Mouse (Mus musculus) heart, adult 2 months (tissue): Measurements from ENCODE around the gene Bcl9l. TPM values are rescaled to one million over a fixed set of nuclear protein-coding genes. Genes with fewer than 3 reads are reported as not detected.

ENCODE experiments used
- DNase-seq, 2 experiments: peaks; one replicate each; pipeline ENCODE4 v3.0.0; 2021
- H3K27ac ChIP-seq: fragments of 200-600 bp; 2 replicates; pipeline ENCODE4 v1.8.1; 2022
- H3K27me3 ChIP-seq: fragments of 200-500 bp; 2 replicates; pipeline ENCODE4 v1.6.1; 2012; ENCODE audit warnings: mild to moderate bottlenecking, low read length, inconsistent platforms, mixed read lengths; ENCODE audit not compliant: control insufficient read depth, insufficient read depth
- H3K36me3 ChIP-seq: fragments of 200-500 bp; 2 replicates; pipeline ENCODE4 v1.6.1; 2012; ENCODE audit warnings: low read length, inconsistent platforms; ENCODE audit not compliant: control insufficient read depth, insufficient read depth
- H3K4me1 ChIP-seq: fragments of 200-500 bp; 2 replicates; pipeline ENCODE4 v1.6.1; 2011; ENCODE audit warnings: low read length; ENCODE audit not compliant: control insufficient read depth, insufficient read depth
- H3K4me3 ChIP-seq: fragments of 200-600 bp; 2 replicates; pipeline ENCODE4 v1.8.1; 2022
- H3K79me2 ChIP-seq: fragments of 200-500 bp; replicated peaks from 2 replicates; pipeline ENCODE4 v1.6.1; 2012; ENCODE audit warnings: mild to moderate bottlenecking, inconsistent platforms, low read length, moderate library complexity, mixed read lengths; ENCODE audit not compliant: control insufficient read depth, insufficient read depth
- H3K9ac ChIP-seq: fragments of 200-500 bp; 2 replicates; pipeline ENCODE4 v1.6.1; 2012; ENCODE audit warnings: low read depth, mild to moderate bottlenecking, control low read depth, inconsistent platforms, low read length, mixed read lengths
- CTCF ChIP-seq: fragments of 200-600 bp; IDR thresholded peaks from 2 replicates; pipeline ENCODE4 v1.8.1; 2022; ENCODE audit warnings: antibody characterized with exemption, mild to moderate bottlenecking, moderate library complexity
- EP300 ChIP-seq: fragments of 200-500 bp; IDR thresholded peaks from 2 replicates; pipeline ENCODE4 v1.6.1; 2011; ENCODE audit warnings: low read depth, low read length, control low read depth; ENCODE audit not compliant: insufficient read depth
- POLR2A ChIP-seq: fragments of 200-500 bp; IDR thresholded peaks from 2 replicates; pipeline ENCODE4 v1.6.1; 2011; ENCODE audit warnings: mild to moderate bottlenecking, low read depth, low read length, control low read depth; ENCODE audit not compliant: insufficient read depth
- WGBS: fragments of 180-500 bp; shearing (Covaris S2); methylation state at CpG from one replicate; pipeline ENCODE4 v1.1.7; 2018; 5-methylcytosine and 5-hydroxymethylcytosine counted together
- intact Hi-C: fragments of 180-260 bp; cut with DNase I; formaldehyde crosslinking; loops from one replicate; pipeline ENCODE4 v1.15.1; 2025
- polyA plus RNA-seq: library from polyadenylated mRNA; depleted of rRNA; stranded (reverse); fragments of >200 nt; gene quantifications from 2 replicates; pipeline ENCODE4 v1.2.3, GENCODE M21; 2012
- total RNA-seq, 2 experiments: library from RNA; stranded (reverse); gene quantifications; 2 replicates each; pipeline ENCODE4 v1.2.3; 2021

Gene Bcl9l
- total and polyA plus RNA-seq, 3 experiments = 21.5 to 58.7 (median 44.5) TPM

GRCm38 (mm10) chr9:44454891-44455220 lies 27.8 kb upstream of the Bcl9l start, which contains the start of gene Upk2:
Gene Upk2 (minus strand): TSS chr9:44454976.
- intact Hi-C loops = loop anchor here (1.0 to 2.0 kb wide), 4 partner anchors 24 to 230 kb away; no protein-coding TSS in a partner anchor
- 49% methylated on average over 4 of the region's 4 CpGs for WGBS
- no peaks in the 10 kb centered on the region for H3K27me3 ChIP-seq
- no peaks in the 10 kb centered on the region for H3K79me2 ChIP-seq
- no peak within 1 kb of the TSS for H3K9ac ChIP-seq
- DNase-seq = no peak
- H3K4me1 ChIP-seq = no peaks in the 10 kb centered on the region
- TF ChIP-seq CTCF (peak; percentile 36), POLR2A (no peak)
- no peaks in the 10 kb centered on the region for H3K36me3 ChIP-seq
- no peak within 1 kb of the TSS for H3K4me3 ChIP-seq
- H3K27ac ChIP-seq = no peak within 1 kb of the TSS

GRCm38 (mm10) chr9:44457035-44457742 lies 25.4 kb upstream of the Bcl9l start:
- Histone ChIP-seq H3K4me1 (no peaks in the 10 kb centered on the region), H3K9ac (no peak overlapping the region), H3K27me3 (no peaks in the 10 kb centered on the region), H3K4me3 (no peak overlapping the region), H3K36me3 (no peaks in the 10 kb centered on the region), H3K79me2 (no peaks in the 10 kb centered on the region), H3K27ac (no peak overlapping the region)
- DNase-seq = no peak
- TF ChIP-seq POLR2A = no peak
- TF ChIP-seq CTCF = no peak
- TF ChIP-seq EP300 = no peak
- WGBS = 25% methylated on average over 11 of the region's 11 CpGs
- intact Hi-C loops = no loop called here

GRCm38 (mm10) chr9:44461950-44462349 lies 20.7 kb upstream of the Bcl9l start:
- Histone ChIP-seq H3K27ac (no peak overlapping the region), H3K27me3 (no peaks in the 10 kb centered on the region), H3K79me2 (no peaks in the 10 kb centered on the region), H3K36me3 (no peaks in the 10 kb centered on the region), H3K4me3 (no peak overlapping the region), H3K9ac (no peak overlapping the region), H3K4me1 (no peaks in the 10 kb centered on the region)
- intact Hi-C loops = no loop called here
- WGBS = 71% methylated on average over 5 of the region's 5 CpGs
- peak in 1 of 2 experiments; percentile 33 for DNase-seq
- no peak for TF ChIP-seq POLR2A
- no peak for TF ChIP-seq EP300
- TF ChIP-seq CTCF = no peak

- 41% methylated on average over 7 of the region's 7 CpGs for WGBS
- TF ChIP-seq CTCF = no peak
- TF ChIP-seq POLR2A = no peak
- TF ChIP-seq EP300 = no peak
- no peak overlapping the region for H3K27ac ChIP-seq
- intact Hi-C loops = no loop called here
- H3K4me1 ChIP-seq = no peaks in the 10 kb centered on the region
- no peaks in the 10 kb centered on the region for H3K27me3 ChIP-seq
- H3K79me2 ChIP-seq = no peaks in the 10 kb centered on the region
- H3K9ac ChIP-seq = no peak overlapping the region
- no peak for DNase-seq
- no peak overlapping the region for H3K4me3 ChIP-seq
- no peaks in the 10 kb centered on the region for H3K36me3 ChIP-seq
Measured at GRCm38 (mm10) chr9:44468224-44468623, 14.4 kb upstream of the Bcl9l start.

GRCm38 (mm10) chr9:44468800-44469199 lies 13.8 kb upstream of the Bcl9l start:
- TF ChIP-seq POLR2A (no peak), CTCF (no peak), EP300 (no peak)
- H3K27ac ChIP-seq = no peak overlapping the region
- H3K4me1 ChIP-seq = no peaks in the 10 kb centered on the region
- H3K27me3 ChIP-seq = no peaks in the 10 kb centered on the region
- H3K36me3 ChIP-seq = no peaks in the 10 kb centered on the region
- no peak overlapping the region for H3K4me3 ChIP-seq
- H3K79me2 ChIP-seq = no peaks in the 10 kb centered on the region
- WGBS = 58% methylated on average over 2 of the region's 2 CpGs
- intact Hi-C loops = no loop called here
- no peak overlapping the region for H3K9ac ChIP-seq
- no peak for DNase-seq

- no peak overlapping the region for H3K4me3 ChIP-seq
- intact Hi-C loops = no loop called here
- H3K36me3 ChIP-seq = no peaks in the 10 kb centered on the region
- H3K9ac ChIP-seq = no peak overlapping the region
- no peaks in the 10 kb centered on the region for H3K27me3 ChIP-seq
- H3K27ac ChIP-seq = no peak overlapping the region; the same call in 1 of the 2 replicates
- 66% methylated on average over 3 of the region's 3 CpGs for WGBS
- DNase-seq = no peak
- TF ChIP-seq CTCF (peak; percentile 41), EP300 (no peak)
- H3K79me2 ChIP-seq = no peaks in the 10 kb centered on the region
- peaks cover 4% of the 10 kb centered on the region for H3K4me1 ChIP-seq
Measured at GRCm38 (mm10) chr9:44473184-44473583, 9.4 kb upstream of the Bcl9l start.
